Mouse (Mus musculus) testis, adult 2 months (tissue): ENCODE results near the gene Zfyve27. TPM values are rescaled to one million over a fixed set of nuclear protein-coding genes. Genes with fewer than 3 reads are reported as not detected.

Source experiments
- H3K27ac ChIP-seq: fragments of 200-500 bp; 2 replicates; pipeline ENCODE4 v1.5.1; 2012; ENCODE audit warnings: low read depth, low read length; ENCODE audit not compliant: control insufficient read depth, insufficient read depth
- H3K27me3 ChIP-seq: fragments of 200-500 bp; 2 replicates; pipeline ENCODE4 v1.6.1; 2012; ENCODE audit warnings: mild to moderate bottlenecking, low read length, moderate library complexity; ENCODE audit not compliant: control insufficient read depth, insufficient read depth
- H3K36me3 ChIP-seq: fragments of 200-500 bp; 2 replicates; pipeline ENCODE4 v1.6.1; 2012; ENCODE audit warnings: mild to moderate bottlenecking, low read length; ENCODE audit not compliant: control insufficient read depth, insufficient read depth
- H3K4me1 ChIP-seq: fragments of 200-500 bp; 2 replicates; pipeline ENCODE4 v1.6.1; 2012; ENCODE audit warnings: low read length; ENCODE audit not compliant: control insufficient read depth, insufficient read depth
- H3K4me3 ChIP-seq: fragments of 200-500 bp; 2 replicates; pipeline ENCODE4 v1.5.1; 2012; ENCODE audit warnings: low read depth, mild to moderate bottlenecking, low read length, moderate library complexity, mixed read lengths; ENCODE audit not compliant: control insufficient read depth
- CTCF ChIP-seq: fragments of 200-500 bp; IDR thresholded peaks from 2 replicates; pipeline ENCODE4 v1.5.1; 2012; ENCODE audit warnings: low read depth, mild to moderate bottlenecking, inconsistent platforms, low read length, moderate library complexity; ENCODE audit not compliant: control insufficient read depth, insufficient read depth, insufficient replicate concordance
- POLR2A ChIP-seq: fragments of 200-500 bp; IDR thresholded peaks from 2 replicates; pipeline ENCODE4 v1.6.1; 2012; ENCODE audit warnings: low read depth, mild to moderate bottlenecking, inconsistent platforms, low read length, moderate library complexity; ENCODE audit not compliant: control insufficient read depth
- polyA plus RNA-seq: library from polyadenylated mRNA; depleted of rRNA; stranded (reverse); fragments of >200 nt; gene quantifications from 2 replicates; pipeline ENCODE4 v1.2.3, GENCODE M21; 2012

The Zfyve27 gene
- polyA plus RNA-seq, 1 experiment, result 60.3 TPM

DNA sequence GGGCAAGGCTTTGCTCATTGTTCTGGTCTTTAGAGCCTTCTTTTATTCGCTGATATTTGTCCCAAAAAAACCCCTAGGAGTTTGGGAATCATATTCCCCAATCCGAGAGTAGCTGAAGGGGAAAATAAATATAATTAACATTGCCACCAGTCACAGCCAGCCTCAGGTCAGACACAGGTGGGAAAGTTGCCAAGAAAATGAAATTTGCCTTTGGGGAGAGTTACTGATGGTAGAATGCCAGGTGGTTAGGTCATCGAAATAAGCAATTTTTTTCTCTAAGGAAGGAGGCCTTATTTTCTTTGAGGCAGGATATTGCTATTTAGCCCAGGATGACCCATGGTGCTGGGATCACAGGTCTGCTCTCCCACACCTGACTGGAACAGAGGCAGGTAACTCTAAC lies 3.0 kb downstream of the Zfyve27 start:
- H3K4me3 ChIP-seq, result no peak overlapping the region
- no peaks in the 10 kb centered on the region for H3K36me3 ChIP-seq
- H3K27me3 ChIP-seq, result no peaks in the 10 kb centered on the region
- TF ChIP-seq CTCF (no peak), POLR2A (no peak)
- peaks cover 24% of the 10 kb centered on the region for H3K4me1 ChIP-seq
- no peak overlapping the region for H3K27ac ChIP-seq

DNA sequence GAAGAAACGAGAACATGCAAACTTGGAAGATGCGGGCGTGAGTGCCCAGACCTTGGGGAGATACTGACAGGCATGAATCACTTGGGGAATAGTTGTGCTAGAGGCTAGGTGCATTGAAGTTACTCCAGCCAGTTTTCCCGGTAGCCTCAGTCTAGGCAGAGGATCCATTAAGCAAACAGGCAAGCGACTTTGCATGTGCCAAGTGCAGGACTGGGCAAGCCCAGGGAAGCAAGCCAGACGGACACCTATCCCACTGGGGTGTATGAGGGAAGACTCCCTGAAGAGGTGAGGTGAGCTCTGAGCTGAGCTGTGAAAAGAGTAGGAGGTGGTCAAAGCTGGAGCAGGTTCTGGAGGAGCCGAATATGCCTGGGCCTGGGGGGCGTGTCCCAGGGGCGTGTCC lies 3.7 kb downstream of the Zfyve27 start:
- TF ChIP-seq CTCF (no peak), POLR2A (no peak)
- Histone ChIP-seq H3K4me1 (peaks cover 24% of the 10 kb centered on the region), H3K27ac (no peak overlapping the region), H3K27me3 (no peaks in the 10 kb centered on the region), H3K36me3 (no peaks in the 10 kb centered on the region), H3K4me3 (peak overlapping the region; percentile 7; the same call in 1 of the 2 replicates)

DNA sequence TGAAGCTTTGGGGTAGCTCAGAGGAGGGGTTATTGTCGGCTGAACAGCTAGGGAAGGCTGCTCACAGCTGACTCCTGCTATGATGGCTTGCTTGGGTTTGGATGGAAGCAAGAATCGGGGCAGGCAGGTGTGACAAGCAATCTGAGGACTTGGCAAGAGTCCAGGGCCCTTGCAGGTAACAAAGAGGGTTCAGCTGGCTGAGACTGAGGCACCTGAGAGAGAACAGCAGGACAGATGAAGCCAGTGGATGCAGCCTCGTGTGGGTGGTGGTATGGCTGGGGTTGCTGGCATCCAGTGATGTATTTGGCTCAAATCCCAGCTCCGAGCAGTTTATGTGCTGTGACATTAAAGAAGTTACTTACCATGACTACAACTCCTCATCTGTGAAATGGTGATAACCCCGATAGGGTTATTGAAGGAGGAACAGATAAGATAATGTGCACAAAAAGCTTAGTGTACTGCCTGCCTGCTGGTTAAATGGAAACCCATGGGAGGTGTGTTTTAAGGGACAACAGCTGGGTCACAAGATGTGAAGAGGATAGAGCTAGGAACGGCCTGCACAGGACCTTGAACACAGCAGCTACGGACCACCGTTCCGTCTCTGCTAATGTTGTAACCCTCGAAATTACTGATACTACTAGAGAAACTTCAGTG lies 5.7 kb downstream of the Zfyve27 start:
- Histone ChIP-seq H3K27ac (peak overlapping the region; percentile 23; the same call in 1 of the 2 replicates), H3K36me3 (no peaks in the 10 kb centered on the region), H3K27me3 (no peaks in the 10 kb centered on the region), H3K4me3 (no peak overlapping the region), H3K4me1 (peaks cover 15% of the 10 kb centered on the region)
- TF ChIP-seq POLR2A (no peak), CTCF (no peak)

DNA sequence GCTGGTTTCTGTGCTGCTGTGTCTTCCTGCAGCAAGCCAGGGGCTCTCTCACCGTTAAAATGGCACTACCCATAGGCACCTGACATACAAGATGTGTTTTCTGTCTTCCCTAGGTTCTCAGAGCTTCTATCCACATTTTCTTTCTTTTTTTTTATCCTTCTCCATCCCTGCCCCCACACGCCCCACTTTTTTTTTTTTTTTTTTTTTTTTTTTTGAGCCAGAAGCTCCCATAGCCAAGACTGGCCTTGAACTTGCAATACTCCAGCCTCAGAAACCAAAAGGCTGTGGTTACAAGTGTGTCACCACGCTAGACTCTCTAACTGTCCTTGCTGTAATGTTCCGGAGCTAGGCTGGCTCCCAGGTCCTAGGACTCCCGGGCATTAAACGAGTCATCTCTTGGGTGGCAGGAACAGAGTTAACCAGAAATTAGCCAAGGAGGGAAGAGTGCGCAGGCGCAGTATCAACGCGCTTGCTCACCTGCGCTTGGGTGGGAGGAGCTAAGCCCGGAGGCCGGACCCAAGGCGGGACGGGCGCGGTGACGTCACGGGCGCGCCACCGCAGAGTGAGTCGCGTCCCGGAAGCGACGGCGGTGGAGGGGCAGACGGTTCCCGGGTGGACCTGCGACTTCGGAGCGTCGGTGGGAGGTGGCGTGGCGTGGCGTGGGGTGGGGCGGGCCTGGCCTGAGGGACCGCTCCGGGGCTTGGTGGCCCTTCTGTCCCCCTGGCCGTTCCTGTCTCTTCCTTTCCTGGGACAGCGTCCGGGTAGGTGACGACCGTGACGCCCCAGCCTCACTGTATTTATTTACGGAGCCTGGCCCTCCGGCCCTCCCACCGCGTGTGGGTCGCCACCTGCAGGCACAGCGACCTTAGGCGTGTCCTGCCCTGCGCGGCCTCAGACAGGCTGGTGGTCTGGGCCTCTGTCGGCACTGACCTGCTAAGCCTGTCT lies 6.5 kb downstream of the Zfyve27 start:
- Histone ChIP-seq H3K36me3 (no peaks in the 10 kb centered on the region), H3K4me1 (peaks cover 13% of the 10 kb centered on the region), H3K27ac (peak overlapping the region; percentile 76), H3K27me3 (no peaks in the 10 kb centered on the region), H3K4me3 (peak overlapping the region; percentile 94)
- TF ChIP-seq POLR2A, result peak; percentile 91
- TF ChIP-seq CTCF, result no peak

DNA sequence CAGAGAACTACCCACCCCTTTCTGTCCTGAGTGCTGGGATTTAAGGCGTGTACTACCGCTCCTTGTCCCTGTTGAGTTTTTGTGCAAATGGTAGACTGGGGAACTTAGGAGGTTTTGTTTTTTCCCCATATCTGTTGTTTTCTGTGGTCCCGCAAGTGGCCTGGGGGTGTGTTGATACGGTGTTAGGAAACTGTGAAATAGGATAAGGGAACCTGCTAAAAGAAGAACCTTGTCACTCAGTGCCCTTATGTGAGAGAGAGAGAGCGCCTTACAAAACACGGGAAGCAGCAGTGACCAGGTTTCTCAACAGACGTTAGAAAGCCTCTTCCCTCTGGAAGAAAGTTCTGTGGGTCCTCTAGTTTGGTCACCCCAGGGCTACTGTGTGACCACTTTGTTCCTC lies 13.1 kb downstream of the Zfyve27 start:
- no peak overlapping the region for H3K4me3 ChIP-seq
- no peaks in the 10 kb centered on the region; the same call in none of the 2 replicates for H3K36me3 ChIP-seq
- no peak for TF ChIP-seq POLR2A
- no peak for TF ChIP-seq CTCF
- H3K27ac ChIP-seq, result no peak overlapping the region
- H3K4me1 ChIP-seq, result no peaks in the 10 kb centered on the region; the same call in 1 of the 2 replicates
- no peaks in the 10 kb centered on the region for H3K27me3 ChIP-seq

DNA sequence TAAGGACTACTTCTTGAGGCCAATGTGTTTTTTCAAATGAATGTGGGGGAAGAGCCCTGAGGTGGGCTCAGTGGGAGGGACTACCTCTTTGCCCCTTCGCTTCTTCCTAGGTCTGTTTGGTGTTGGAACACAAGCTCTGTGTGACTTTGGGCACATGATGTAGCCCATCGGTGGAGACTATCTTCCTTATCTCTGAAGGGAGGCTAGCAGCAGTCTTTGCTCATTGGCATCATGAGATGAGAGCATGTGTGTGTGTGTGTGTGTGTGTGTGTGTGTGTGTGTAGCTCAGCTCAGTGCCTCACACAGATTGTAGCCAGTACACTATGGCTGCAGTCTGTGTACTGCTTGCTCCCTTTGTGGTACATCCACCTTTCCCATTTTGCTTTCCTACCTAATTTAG lies 13.7 kb downstream of the Zfyve27 start:
- H3K27ac ChIP-seq, result no peak overlapping the region
- H3K4me1 ChIP-seq, result no peaks in the 10 kb centered on the region
- H3K36me3 ChIP-seq, result no peaks in the 10 kb centered on the region; the same call in none of the 2 replicates
- no peak overlapping the region for H3K4me3 ChIP-seq
- TF ChIP-seq CTCF, result no peak
- no peak for TF ChIP-seq POLR2A
- H3K27me3 ChIP-seq, result no peaks in the 10 kb centered on the region

DNA sequence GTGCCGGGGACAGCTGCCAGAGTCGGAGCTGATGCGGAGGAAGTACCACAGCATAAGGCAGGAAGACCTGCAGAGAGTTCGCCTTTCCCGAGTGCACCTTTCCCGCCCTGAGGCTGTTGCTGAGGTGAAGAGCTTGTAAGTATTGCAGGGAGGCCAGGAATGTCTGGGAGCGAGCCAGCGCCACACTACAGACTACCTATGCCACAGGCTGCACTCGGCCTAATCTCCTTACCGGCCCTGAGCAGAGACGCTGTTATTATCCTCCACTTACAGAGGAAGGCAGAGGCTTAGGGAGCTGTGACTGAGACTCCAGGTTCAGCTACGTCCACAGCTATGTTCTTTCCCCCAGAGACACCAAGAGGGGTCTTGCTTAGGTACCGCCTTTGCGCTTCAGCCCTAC lies 15.6 kb downstream of the Zfyve27 start:
- H3K4me3 ChIP-seq, result no peak overlapping the region
- H3K4me1 ChIP-seq, result no peaks in the 10 kb centered on the region
- no peaks in the 10 kb centered on the region for H3K27me3 ChIP-seq
- no peak for TF ChIP-seq CTCF
- TF ChIP-seq POLR2A, result no peak
- peaks cover 2% of the 10 kb centered on the region for H3K36me3 ChIP-seq
- H3K27ac ChIP-seq, result no peak overlapping the region
